Mouse (Mus musculus) liver, postnatal 0 days (tissue): ENCODE measurements around the gene Fbxo17. TPM values are rescaled to one million over a fixed set of nuclear protein-coding genes. Genes with fewer than 3 reads are reported as not detected.
A peak's percentile ranks its signal among the peaks of the same experiment; 100 is the strongest.

Experiments
- ATAC-seq: fragments of 200-750 bp; cut with Nextera tagmentation; 2 replicates; pipeline ENCODE4 v1.8.0; 2017; ENCODE audit warnings: mild to moderate bottlenecking, moderate library complexity
- DNase-seq: peaks from one replicate; pipeline ENCODE4 v3.0.0-alpha.2; 2016
- H3K27ac ChIP-seq: fragments of 300-500 bp; sonication (generic); 2 replicates; pipeline ENCODE4 v1.5.1; 2014; ENCODE audit warnings: antibody characterized with exemption, moderate library complexity, mild to moderate bottlenecking, low read depth
- H3K27me3 ChIP-seq: fragments of 300-500 bp; sonication (generic); 2 replicates; pipeline ENCODE4 v1.6.1; 2014; ENCODE audit warnings: low read length, control low read depth, mixed read lengths; ENCODE audit not compliant: insufficient read depth
- H3K36me3 ChIP-seq: fragments of 300-500 bp; sonication (generic); replicated peaks from 2 replicates; pipeline ENCODE4 v1.6.1; 2014; ENCODE audit warnings: mild to moderate bottlenecking, control low read depth, low read length, moderate library complexity, mixed read lengths; ENCODE audit not compliant: insufficient read depth
- H3K4me1 ChIP-seq: fragments of 300-500 bp; sonication (generic); 2 replicates; pipeline ENCODE4 v1.6.1; 2014; ENCODE audit warnings: antibody characterized with exemption, mild to moderate bottlenecking, control low read depth; ENCODE audit not compliant: insufficient read depth
- H3K4me2 ChIP-seq: fragments of 300-500 bp; sonication (generic); 2 replicates; pipeline ENCODE4 v1.6.1; 2014; ENCODE audit warnings: low read depth, mild to moderate bottlenecking, low read length, moderate library complexity, mixed read lengths
- H3K4me3 ChIP-seq: fragments of 300-500 bp; sonication (generic); 2 replicates; pipeline ENCODE4 v1.5.1; 2014; ENCODE audit warnings: low read depth, low read length
- H3K9ac ChIP-seq: fragments of 300-500 bp; sonication (generic); replicated peaks from 2 replicates; pipeline ENCODE4 v1.6.1; 2014; ENCODE audit warnings: mild to moderate bottlenecking, moderate library complexity
- H3K9me3 ChIP-seq: fragments of 300-500 bp; sonication (generic); 2 replicates; pipeline ENCODE4 v1.6.1; 2016; ENCODE audit warnings: mild to moderate bottlenecking, control low read depth, low read length, mixed read lengths
- CTCF ChIP-seq: sonication (generic); IDR thresholded peaks from 2 replicates; pipeline ENCODE4 v1.5.1; 2016; ENCODE audit warnings: antibody characterized with exemption, low read depth
- EP300 ChIP-seq: IDR thresholded peaks from 2 replicates; pipeline ENCODE4 v1.6.1; 2016; ENCODE audit warnings: antibody characterized with exemption, low read depth, mild to moderate bottlenecking
- WGBS: fragments of 180-500 bp; shearing (Covaris S2); extraction: QIAGEN DNeasy Blood & Tissue Kit; methylation state at CpG from one replicate; pipeline ENCODE4 v1.1.7; 2014; ENCODE audit not compliant: insufficient replicate concordance; 5-methylcytosine and 5-hydroxymethylcytosine counted together
- polyA plus RNA-seq: library from polyadenylated mRNA; unstranded; fragments of >200 nt; fragmentation: Nextera tagmentation; extraction: Ambion mirVana; gene quantifications from 2 replicates; pipeline ENCODE4 v1.2.1, GENCODE M21; 2015

The Fbxo17 gene
- polyA plus RNA-seq, 1 experiment from 2014 or later, result 0.90 TPM

DNA sequence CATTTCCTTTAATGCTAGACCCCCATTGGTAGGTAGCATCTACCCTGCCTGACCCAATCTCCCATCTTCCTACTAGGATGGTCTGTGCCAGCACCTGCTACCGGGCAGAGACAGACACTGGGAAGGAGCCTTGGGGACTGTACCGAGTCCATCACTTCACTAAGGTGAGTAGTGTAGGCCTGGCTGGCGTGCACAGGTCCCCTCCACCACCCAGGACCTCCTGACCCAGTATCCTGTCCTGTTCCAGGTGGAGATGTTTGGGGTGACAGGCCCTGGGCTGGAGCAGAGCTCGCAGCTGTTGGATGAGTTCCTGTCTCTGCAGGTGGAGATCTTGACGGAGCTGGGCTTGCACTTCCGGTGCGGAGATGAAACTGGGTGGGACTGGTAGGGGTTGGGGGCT lies 33.3 kb downstream of the Fbxo17 start:
- H3K36me3 ChIP-seq, result peaks cover 15% of the 10 kb centered on the region
- H3K4me3 ChIP-seq, result no peak overlapping the region
- WGBS, result 86% methylated on average over 7 of the region's 7 CpGs
- no peak overlapping the region for H3K27ac ChIP-seq
- no peaks in the 10 kb centered on the region for H3K9me3 ChIP-seq
- no peak overlapping the region for H3K4me2 ChIP-seq
- H3K9ac ChIP-seq, result no peak overlapping the region
- DNase-seq (no peak), ATAC-seq (no peak)
- no peaks in the 10 kb centered on the region for H3K4me1 ChIP-seq
- no peaks in the 10 kb centered on the region for H3K27me3 ChIP-seq
- TF ChIP-seq EP300 (no peak), CTCF (no peak)

- 6% methylated on average over 15 of the region's 17 CpGs for WGBS
- Histone ChIP-seq H3K27me3 (peaks cover 11% of the 10 kb centered on the region), H3K27ac (no peak within 1 kb of the TSS), H3K9ac (no peak within 1 kb of the TSS), H3K4me2 (no peak within 1 kb of the TSS), H3K36me3 (peaks cover 28% of the 10 kb centered on the region), H3K9me3 (no peaks in the 10 kb centered on the region), H3K4me3 (no peak within 1 kb of the TSS), H3K4me1 (peaks cover 3% of the 10 kb centered on the region; the same call in 1 of the 2 replicates)
- TF ChIP-seq CTCF (no peak), EP300 (no peak)
- peak; percentile 26; the same call in 1 of the 2 replicates for ATAC-seq
- no peak for DNase-seq
Measured at GRCm38 (mm10) chr7:28756079-28756478, 39.5 kb downstream of the Fbxo17 start, which contains the start of gene Ccer2. Ccer2 (plus strand) TSS chr7:28756174.

GRCm38 (mm10) chr7:28758623-28759022 lies 42.0 kb downstream of the Fbxo17 start:
- WGBS, result 89% methylated on average over 12 of the region's 13 CpGs
- DNase-seq (no peak), ATAC-seq (no peak)
- no peaks in the 10 kb centered on the region for H3K9me3 ChIP-seq
- H3K27me3 ChIP-seq, result peaks cover 11% of the 10 kb centered on the region
- no peak overlapping the region for H3K27ac ChIP-seq
- no peak for TF ChIP-seq CTCF
- TF ChIP-seq EP300, result no peak
- no peak overlapping the region for H3K4me2 ChIP-seq
- peaks cover 3% of the 10 kb centered on the region; the same call in 1 of the 2 replicates for H3K4me1 ChIP-seq
- H3K4me3 ChIP-seq, result no peak overlapping the region
- peaks cover 31% of the 10 kb centered on the region for H3K36me3 ChIP-seq
- H3K9ac ChIP-seq, result no peak overlapping the region

- no peak for DNase-seq
- H3K9ac ChIP-seq, result no peak overlapping the region
- TF ChIP-seq EP300 (no peak), CTCF (no peak)
- H3K9me3 ChIP-seq, result no peaks in the 10 kb centered on the region
- ATAC-seq, result no peak
- H3K4me1 ChIP-seq, result peaks cover 12% of the 10 kb centered on the region
- H3K4me3 ChIP-seq, result no peak overlapping the region
- no peak overlapping the region for H3K4me2 ChIP-seq
- H3K27me3 ChIP-seq, result no peaks in the 10 kb centered on the region; the same call in 1 of the 2 replicates
- 84% methylated on average over 9 of the region's 9 CpGs for WGBS
- H3K27ac ChIP-seq, result no peak overlapping the region
- H3K36me3 ChIP-seq, result peaks cover 31% of the 10 kb centered on the region
Measured at GRCm38 (mm10) chr7:28761907-28762306, 45.3 kb downstream of the Fbxo17 start.

GRCm38 (mm10) chr7:28765211-28765610 lies 48.6 kb downstream of the Fbxo17 start:
- no peaks in the 10 kb centered on the region for H3K27me3 ChIP-seq
- H3K36me3 ChIP-seq, result peaks cover 14% of the 10 kb centered on the region
- TF ChIP-seq EP300 (no peak), CTCF (no peak)
- H3K27ac ChIP-seq, result peak overlapping the region; percentile 78
- 69% methylated on average over 6 of the region's 6 CpGs for WGBS
- H3K9ac ChIP-seq, result peak overlapping the region; percentile 66; the same call in 1 of the 2 replicates
- peak overlapping the region; percentile 89 for H3K4me2 ChIP-seq
- ATAC-seq, result no peak
- H3K4me1 ChIP-seq, result peaks cover 23% of the 10 kb centered on the region
- H3K9me3 ChIP-seq, result no peaks in the 10 kb centered on the region
- peak overlapping the region; percentile 73 for H3K4me3 ChIP-seq
- DNase-seq, result no peak

- Histone ChIP-seq H3K4me2 (peak within 1 kb of the TSS; percentile 89), H3K9ac (peak within 1 kb of the TSS; percentile 73), H3K4me1 (peaks cover 23% of the 10 kb centered on the region), H3K27ac (peak within 1 kb of the TSS; percentile 78), H3K4me3 (peak within 1 kb of the TSS; percentile 73), H3K36me3 (peaks cover 10% of the 10 kb centered on the region), H3K27me3 (no peaks in the 10 kb centered on the region), H3K9me3 (no peaks in the 10 kb centered on the region)
- 1% methylated on average over 45 of the region's 45 CpGs for WGBS
- TF ChIP-seq EP300 (peak; percentile 89), CTCF (no peak)
- DNase-seq (peak; percentile 96), ATAC-seq (peak; percentile 98)
Measured at GRCm38 (mm10) chr7:28766173-28766879, 49.7 kb downstream of the Fbxo17 start, which contains the start of gene Sirt2. Sirt2 (plus strand) TSS chr7:28766735.
